Mouse (Mus musculus): ENCODE results near the gene Fut9.

Fut9 gene

DNA sequence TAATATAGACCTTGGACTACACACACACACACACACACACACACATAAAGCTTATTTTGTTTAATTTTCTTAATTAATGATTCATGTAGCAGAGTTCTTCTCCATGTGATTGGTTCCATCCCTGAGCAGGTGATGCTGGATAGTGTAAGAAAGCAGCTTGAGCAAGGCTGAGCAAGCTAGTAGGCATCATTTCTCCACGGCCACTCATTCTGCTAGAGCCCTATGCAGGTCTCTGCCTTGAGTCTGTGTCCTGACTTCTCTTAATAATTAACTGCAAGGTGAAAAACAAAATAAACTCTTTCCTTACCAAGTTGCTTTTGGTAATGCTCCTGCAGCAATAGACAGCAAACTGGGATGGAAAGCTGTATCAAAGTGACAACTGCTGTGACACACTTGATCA, 152.5 kb downstream of the Fut9 start:
- DNase-seq (ENCODE audit: low read depth, low spot score) = no peak

DNA sequence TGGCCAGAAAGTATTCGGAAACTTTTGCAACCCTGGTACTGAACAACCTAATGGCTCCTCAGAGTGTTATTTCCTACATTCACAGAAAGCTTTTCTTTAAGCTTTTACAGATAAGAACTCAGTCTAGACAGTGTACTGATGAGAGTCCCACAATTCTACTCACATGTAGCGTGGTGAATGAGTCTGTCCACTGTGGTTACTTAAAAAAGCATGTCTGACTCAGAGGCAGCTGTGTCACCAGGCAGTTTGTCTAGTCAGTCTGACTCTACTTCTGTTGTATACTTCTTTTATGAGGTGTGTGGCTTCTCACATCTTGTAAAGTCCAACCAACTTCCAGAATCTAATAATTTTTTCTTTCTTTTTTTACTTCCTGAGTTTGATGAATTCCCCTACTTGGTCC, 154.5 kb downstream of the Fut9 start:
- DNase-seq (ENCODE audit: low read depth, low spot score) = no peak

DNA sequence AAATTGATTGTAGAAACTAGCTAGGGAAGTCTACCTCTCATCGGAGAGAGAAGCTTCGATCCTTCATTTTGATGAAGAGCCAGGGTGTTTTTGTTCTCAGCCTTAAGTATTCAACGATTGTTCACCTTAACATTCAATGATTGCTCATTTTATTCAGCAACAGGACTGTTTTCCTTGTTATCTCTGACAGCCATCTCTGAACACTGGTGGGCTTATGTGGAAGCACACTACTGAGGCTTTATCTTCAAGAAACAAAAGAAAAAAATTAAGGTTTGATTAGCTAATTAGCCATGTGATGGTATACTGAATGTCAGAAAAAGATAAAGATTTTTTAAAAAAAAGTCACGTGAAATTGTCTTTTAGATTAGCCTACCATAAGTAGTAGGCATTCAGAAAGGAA, 158.1 kb downstream of the Fut9 start:
- no peak for DNase-seq (ENCODE audit: low read depth, low spot score)

DNA sequence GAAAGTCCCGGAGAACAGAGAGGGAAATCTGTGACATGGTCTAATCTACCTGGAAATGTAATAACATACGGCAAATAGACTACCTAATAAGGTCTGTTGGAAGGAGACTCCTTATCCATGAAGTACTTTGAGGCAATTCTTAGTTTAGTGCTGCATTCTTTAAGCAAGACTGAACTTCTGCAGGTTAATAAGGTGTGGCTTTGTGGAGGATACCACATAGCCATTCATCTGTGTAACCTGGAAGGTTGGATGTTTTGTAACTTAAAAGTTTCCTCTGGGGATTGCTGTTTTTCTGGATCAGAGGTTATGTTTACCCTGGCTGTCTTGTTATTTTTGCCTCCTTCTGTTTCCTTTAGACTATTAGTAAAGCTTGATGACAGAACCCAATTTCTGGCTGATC, 166.8 kb downstream of the Fut9 start:
- no peak for DNase-seq (ENCODE audit: low read depth, low spot score)

DNA sequence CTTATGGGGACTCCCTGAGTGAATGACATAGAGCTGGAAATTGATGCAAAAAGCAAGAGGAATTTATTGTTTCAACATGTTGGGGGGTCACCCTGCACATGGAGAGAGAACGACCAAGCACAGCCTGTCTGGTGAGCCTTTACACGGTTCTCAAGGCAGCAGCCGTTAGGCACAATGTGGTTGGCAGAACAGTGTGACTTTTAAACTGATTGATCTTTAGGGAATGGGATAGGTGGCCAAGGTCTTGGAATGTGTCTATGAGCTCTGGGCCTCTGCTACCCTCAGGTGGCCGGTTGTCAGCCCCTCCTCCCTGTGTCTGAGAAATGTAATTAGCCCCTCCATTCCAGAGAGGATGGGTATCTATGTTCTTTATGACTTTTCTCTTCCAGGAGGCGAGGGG, 171.9 kb downstream of the Fut9 start:
- no peak for DNase-seq (ENCODE audit: low read depth, low spot score)

DNA sequence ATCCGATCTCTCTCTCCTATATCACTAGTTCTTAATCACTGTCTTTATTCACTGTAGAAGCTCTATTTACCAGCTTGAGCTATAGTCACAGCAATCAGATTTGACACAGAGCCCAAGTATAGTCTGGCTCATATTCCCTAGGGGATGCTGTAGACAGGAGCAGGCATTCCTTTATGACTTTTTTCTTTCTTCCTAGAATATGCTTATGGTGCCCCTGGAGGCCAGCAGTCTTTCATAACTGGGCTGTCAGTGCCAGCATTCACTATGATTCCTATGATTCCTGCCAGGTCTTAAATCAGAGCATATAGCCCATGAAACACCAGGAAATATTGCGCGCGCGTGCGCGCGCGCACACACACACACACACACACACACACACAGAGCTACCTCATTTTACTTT, 172.6 kb downstream of the Fut9 start:
- no peak for DNase-seq (ENCODE audit: low read depth, low spot score)

DNA sequence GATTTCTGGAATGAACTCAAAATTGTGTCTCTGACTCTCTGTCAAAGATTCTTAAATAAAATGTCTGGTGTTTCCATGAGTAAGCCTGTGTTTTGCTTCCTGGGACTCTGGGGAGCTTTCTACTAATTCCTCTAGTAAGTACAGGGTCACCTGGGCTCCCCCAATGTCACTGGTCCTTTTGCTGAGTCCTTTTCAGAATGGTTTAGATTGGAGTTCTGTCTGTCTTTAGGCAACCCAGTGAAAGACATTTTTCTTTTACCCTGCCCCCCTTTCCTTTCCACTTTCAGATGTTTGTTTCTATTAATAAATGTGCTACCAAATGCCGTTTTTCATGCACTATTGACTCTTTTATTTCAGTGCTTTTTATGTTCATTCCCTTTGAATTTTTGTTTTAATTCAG, 173.0 kb downstream of the Fut9 start:
- DNase-seq (ENCODE audit: low read depth, low spot score) = no peak

DNA sequence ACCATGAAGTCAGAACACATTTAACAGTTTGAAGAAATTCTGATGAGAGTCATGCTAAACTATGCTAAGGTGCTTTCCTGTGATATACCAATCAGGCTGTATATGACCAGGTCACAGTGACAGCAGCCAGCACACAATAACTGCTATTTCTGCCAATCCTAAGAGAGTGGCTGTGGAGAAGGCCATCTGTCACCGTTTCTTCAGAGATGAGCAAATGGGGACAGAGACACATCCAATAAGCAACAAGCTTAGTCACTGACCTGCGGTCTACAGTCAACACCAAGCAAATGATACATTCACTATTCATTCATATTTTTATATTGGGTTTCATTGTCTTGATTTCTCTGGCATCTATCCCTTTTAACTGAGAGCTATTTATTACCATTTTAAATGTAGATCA, 176.9 kb downstream of the Fut9 start:
- DNase-seq (ENCODE audit: low read depth, low spot score) = no peak

DNA sequence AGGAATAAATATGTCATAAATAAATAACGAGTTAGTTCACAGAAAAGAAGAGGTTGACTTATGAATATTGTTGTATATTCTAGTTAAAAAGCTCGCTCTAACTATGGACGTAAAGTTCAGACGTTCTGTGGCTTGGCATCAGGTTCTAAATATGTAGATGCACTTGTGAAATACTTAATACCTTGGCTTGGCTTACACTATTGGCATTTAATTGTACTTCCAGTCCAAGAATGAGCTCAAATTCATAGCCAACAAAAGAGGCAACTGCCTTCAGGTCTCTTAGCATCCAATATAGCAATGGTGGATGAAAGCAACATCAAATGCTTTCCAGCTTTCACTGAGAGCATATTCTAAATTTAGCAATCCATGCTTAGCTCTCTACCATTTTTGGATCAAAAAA, 182.7 kb downstream of the Fut9 start:
- DNase-seq (ENCODE audit: low read depth, low spot score) = no peak

DNA sequence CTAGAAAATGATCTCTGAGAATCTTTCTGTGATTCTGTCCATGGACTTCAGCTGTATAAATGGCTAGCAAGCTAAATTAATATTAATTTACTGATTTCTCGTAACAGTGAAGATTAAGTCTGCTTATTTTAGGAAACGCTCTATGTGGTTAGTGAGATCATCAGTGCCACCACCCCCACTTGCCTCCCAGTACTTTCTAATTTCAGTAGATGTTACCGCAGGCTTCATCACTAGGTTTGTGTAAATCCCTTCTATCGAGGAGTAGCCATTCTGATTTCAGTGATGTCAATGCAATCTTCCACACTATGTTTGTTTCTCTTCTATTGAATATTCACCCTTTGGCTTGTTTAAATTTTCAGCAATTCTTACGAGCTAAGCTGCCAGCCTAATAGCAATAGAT, 186.6 kb downstream of the Fut9 start:
- DNase-seq (ENCODE audit: low read depth, low spot score) = no peak

DNA sequence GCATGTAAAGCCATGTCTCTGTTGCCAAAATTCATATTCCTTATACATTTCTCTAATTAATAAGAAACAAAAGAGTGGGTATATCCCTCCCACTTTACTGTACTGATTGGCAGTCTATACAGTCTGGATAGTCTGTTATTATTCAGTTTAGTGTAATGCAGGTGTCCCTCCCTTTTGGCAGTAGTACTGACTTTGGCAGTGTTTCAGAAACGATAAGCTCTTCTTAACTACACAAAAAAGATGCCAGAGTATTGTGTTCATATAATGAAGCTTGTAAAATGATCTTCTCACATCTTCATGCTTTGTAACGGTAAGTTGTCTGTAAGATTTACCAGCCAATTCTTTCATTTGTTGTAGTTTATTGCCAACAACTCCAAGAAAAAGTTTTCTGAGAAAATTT, 189.6 kb downstream of the Fut9 start:
- no peak for DNase-seq (ENCODE audit: low read depth, low spot score)

DNA sequence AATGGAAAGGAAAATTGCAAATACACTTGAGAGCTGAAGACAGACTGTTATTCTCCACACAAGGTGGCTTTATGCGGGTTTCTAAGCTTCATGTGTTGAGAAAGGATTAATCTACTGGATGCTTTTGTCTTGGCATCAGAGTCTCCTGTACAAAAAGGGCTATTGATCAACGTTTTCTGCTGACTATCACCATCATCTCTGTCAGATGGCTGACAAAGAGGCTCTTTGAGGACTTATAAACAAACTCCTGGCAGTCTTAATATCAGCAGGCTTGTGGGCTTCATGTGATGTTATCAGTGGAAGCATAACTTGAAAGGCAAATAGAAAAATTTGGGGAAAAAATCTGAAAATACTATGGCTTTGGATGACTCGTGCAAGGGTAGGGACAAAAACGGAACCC, 206.8 kb downstream of the Fut9 start:
- no peak for DNase-seq (ENCODE audit: low read depth, low spot score)
